Mouse (Mus musculus): Measurements from ENCODE around the gene Slc15a3.

Slc15a3 gene

GRCm38 (mm10) chr19:10870676-10871075 lies 31.1 kb downstream of the Slc15a3 start:
- no peak for DNase-seq

- DNase-seq, result no peak
Observed at GRCm38 (mm10) chr19:10871328-10871961, 31.9 kb downstream of the Slc15a3 start.

- no peak for DNase-seq
Observed at GRCm38 (mm10) chr19:10878201-10878837, 38.8 kb downstream of the Slc15a3 start.

GRCm38 (mm10) chr19:10880085-10880974 lies 40.8 kb downstream of the Slc15a3 start:
- peak; percentile 49 for DNase-seq

GRCm38 (mm10) chr19:10880975-10881425 lies 41.5 kb downstream of the Slc15a3 start:
- DNase-seq, result no peak

GRCm38 (mm10) chr19:10881426-10882154 lies 42.1 kb downstream of the Slc15a3 start, which contains the start of gene Tmem109:
TSS of gene Tmem109 (minus strand) at chr19:10882001.
- peak; percentile 95 for DNase-seq

- no peak for DNase-seq
Observed at GRCm38 (mm10) chr19:10892201-10892600, 52.7 kb downstream of the Slc15a3 start.

GRCm38 (mm10) chr19:10895016-10895528 lies 55.5 kb downstream of the Slc15a3 start, which contains the start of gene Prpf19:
TSS of gene Prpf19 (plus strand) at chr19:10895231.
- DNase-seq, result peak; percentile 98

GRCm38 (mm10) chr19:10895708-10896107 lies 56.2 kb downstream of the Slc15a3 start:
- no peak for DNase-seq

GRCm38 (mm10) chr19:10896849-10897248 lies 57.3 kb downstream of the Slc15a3 start:
- DNase-seq, result no peak

- no peak for DNase-seq
Observed at GRCm38 (mm10) chr19:10897491-10897890, 58.0 kb downstream of the Slc15a3 start.

GRCm38 (mm10) chr19:10900315-10900714 lies 60.8 kb downstream of the Slc15a3 start:
- DNase-seq, result no peak

- no peak for DNase-seq
Observed at GRCm38 (mm10) chr19:10901046-10901445, 61.5 kb downstream of the Slc15a3 start.

GRCm38 (mm10) chr19:10904512-10904911 lies 65.0 kb downstream of the Slc15a3 start:
- no peak for DNase-seq

GRCm38 (mm10) chr19:10904927-10905727 lies 65.6 kb downstream of the Slc15a3 start:
- peak; percentile 81 for DNase-seq

- no peak for DNase-seq
Observed at GRCm38 (mm10) chr19:10905728-10906000, 66.1 kb downstream of the Slc15a3 start.

- DNase-seq, result peak; percentile 72
Observed at GRCm38 (mm10) chr19:10907891-10908290, 68.4 kb downstream of the Slc15a3 start.
